Mouse (Mus musculus): ENCODE measurements at regions not wholly inside any gene's neighbourhood (a gene's known extent, or its start where the extent isn't known, plus 50 kb on each side); places are given as distances from the start of the nearest gene placed in this dataset.
A peak's percentile ranks its signal among the peaks of the same experiment; 100 is the strongest.

GRCm38 (mm10) chr1:80396560-80396959 is 56.3 kb upstream of the Cul3 start:
- DNase-seq (ENCODE audit: low spot score in 2 of 2), result no peak

DNA sequence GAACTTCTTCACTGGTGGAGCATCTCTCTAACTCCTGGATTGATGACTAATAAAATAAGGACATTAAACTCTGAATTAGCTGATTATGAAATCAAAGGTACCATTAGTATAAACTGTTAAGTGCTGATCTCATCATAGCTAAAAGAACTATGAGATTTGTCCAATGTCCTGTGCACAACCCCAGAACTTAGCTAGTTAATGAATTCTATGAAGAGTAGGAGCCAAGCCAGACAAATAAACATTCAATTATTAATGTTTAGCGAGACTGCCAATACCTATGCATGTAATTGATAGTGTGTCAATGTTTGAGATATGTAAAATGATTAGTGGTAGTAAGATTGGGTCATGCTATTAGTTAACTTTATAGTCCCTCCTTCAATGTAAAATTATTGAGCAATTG is 51.1 kb upstream of the Cul3 start:
- DNase-seq (ENCODE audit: low spot score in 2 of 2), result no peak

DNA sequence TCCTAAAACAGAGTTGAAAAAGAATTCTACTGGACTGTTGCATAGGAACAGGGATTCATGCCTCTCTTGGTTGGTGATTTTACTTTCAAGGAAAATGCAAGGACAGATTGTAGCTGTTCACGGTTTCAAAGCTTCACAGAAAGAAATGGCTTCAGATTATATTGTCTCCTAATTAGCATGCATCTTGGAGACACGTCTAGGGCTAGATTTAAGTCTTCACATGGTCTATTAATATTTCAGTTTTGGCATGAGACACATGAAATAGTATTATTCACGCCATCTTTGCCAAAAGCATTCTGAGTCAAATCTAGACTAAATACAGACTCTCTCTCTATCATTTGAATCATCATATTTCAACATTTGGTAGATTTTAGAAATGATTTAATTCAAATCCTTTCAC is 50.1 kb upstream of the Cul3 start:
- DNase-seq (ENCODE audit: low spot score in 2 of 2), result peak in 1 of 2 experiments; percentile 28

Measured in layer of hippocampus, adult 18-20 months (tissue).